Mouse (Mus musculus) urinary bladder, adult 18-20 months (tissue): Measurements from ENCODE around the gene Gm8104.
"Not testable (repeated sequence)": the region's sequence is repeated elsewhere in the genome, so short reads cannot be mapped to it uniquely, and the experiment has no call there.

ENCODE experiments used
- DNase-seq, 2 experiments: peaks; one replicate each; pipeline ENCODE4 v3.0.0; 2022; ENCODE audit warnings: low spot score in 2 of 2, mixed read lengths in 2 of 2

Gm8104 gene

GRCm38 (mm10) chr14:43100301-43100700 lies at the start of gene Gm8104:
Gene Gm8104 (plus strand): TSS chr14:43100601.
- not testable (repeated sequence) for DNase-seq

DNA sequence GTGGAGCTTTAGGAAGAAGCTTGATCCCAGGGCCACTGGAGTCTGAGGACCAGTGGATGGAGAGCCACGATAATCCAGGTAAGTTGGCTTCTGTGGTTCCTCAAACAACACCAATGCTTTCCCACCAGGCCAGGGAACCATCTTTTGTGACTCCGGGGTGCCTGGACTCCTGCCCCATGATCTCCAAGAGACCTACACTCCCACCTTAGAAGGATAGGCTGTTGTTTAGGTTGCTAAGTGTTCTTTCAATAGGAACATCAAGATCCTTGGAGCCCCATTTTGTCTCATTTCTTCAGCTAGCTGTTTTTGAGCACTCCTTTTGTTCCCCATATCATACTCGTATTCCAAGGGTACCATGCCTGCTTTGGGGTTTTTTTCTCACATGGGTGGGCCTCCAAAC lies 42.3 kb upstream of the Gm8104 start:
- not testable (repeated sequence) for DNase-seq

DNA sequence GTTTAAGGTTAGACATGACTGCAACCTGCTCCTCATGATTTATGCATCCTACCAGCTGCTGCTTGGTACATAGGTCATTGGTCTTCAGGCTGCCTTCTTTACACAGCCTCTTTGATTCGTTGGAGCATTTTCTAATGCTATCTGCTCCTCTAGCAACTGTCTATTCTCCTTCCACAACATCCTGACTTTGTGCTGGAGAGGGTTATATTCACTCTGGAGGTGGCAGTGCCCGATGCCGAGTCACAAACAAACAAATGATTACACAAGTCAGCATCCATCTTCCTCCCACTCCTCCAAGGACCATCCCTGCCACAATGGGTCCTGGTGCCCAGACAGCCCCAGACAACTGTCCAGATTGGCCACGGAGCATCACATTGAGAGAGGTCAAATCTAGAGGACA lies 40.2 kb upstream of the Gm8104 start:
- not testable (repeated sequence) for DNase-seq

DNA sequence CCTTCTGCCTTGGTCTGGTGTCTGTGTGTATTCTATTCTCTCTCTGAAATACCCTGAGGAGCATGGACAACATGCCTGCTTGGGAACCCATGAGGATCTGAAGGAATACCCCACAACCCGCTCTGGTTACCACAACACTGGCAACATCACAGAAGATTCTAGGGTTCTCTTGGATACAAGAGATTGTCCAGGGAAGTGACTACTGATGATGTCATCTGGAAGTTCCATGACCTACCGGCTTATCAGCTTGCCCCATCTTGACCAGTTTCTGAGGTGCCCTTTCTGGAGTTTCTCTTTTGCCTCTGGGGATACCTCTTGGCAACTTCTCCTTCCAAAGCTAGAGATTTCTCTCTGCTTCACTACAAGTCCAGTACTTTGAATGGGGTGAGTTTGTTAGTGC lies 23.9 kb upstream of the Gm8104 start, which contains the start of gene Gm8094:
Gene Gm8094 (minus strand): TSS at position 101 of the 400 bp plus-strand sequence.
- DNase-seq = not testable (repeated sequence)

GRCm38 (mm10) chr14:43084936-43085730 lies 15.3 kb upstream of the Gm8104 start:
- DNase-seq = not testable (repeated sequence)

- DNase-seq = not testable (repeated sequence)
Measured at GRCm38 (mm10) chr14:43089103-43089919, 11.1 kb upstream of the Gm8104 start.

GRCm38 (mm10) chr14:43119673-43120072 lies 19.3 kb downstream of the Gm8104 start:
- not testable (repeated sequence) for DNase-seq

DNA sequence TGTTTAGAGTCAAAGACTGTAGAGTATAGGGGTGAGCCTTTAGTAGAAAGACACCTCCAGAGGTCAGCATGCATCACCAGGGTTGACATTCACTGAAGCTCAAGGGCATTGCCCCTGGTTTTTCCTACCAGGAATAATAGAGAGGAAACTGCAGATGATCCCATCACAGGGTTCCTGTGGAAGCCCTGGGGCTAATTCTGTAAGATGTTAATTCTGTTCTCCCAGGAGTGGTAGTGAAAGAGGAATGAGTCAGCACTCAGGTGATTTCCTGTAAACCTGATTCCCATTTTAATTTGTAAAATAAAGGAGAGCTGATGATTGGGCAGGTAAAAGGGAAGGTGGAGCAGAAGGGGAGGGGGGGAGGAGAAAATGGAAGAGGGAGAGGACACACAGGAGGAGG lies 25.9 kb downstream of the Gm8104 start:
- not testable (repeated sequence) for DNase-seq
